Mouse (Mus musculus): ENCODE data around the gene Pxn. TPM values are rescaled to one million over a fixed set of nuclear protein-coding genes. Genes with fewer than 3 reads are reported as not detected.

Pxn gene
- 50.3 and 50.6 TPM in 2 replicates for polyA plus RNA-seq (2016; fragmentation: Nextera tagmentation; extraction: Ambion mirVana)

DNA sequence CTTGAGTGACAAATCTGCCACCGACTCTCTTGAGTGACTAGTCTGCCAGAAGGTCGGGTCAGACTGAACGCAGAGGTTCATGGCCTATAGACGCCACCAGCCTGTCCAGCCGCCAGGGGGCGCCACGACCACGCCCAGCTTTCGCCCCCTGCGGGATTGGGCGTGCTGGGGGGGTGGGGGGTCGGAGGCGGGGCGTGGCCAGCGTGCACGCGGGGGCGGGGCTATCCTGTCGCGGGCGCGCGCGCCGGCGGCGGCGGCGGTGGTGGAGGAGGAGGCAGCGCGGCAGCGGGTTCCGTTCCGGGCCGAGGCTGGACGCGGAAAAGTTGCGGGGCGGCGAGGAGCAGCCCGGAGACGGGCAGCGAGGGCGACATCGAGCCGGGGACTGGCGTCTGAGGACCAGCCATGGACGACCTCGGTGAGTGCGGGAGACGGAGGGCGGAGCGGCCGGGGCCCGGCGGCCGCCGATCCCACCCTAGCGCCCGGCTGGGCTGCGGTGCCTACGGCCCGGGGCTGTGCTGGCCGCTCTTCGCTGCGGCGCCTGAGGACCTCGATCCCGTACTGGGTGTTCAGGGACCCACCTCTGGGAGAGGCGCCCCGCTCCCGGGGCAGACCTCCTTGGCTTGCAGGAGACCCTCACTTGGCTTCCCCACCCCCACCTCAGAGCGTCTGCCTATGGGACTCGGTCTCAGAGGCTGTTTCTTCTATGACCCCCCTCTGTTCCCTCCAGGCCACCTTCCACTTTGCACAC lies at the start of gene Pxn:
Pxn (plus strand) TSS at position 223 of the 748 bp plus-strand sequence.
- H3K4me3 ChIP-seq: peak within 1 kb of the TSS; percentile 91
- H3K36me3 ChIP-seq (replicated peaks): 0 out of 2 replicates have a peak, but pooled peaks cover 3% of the 10 kb centered on the region
- peak; percentile 97 for DNase-seq (ENCODE audit: low spot score)
- H3K27me3 ChIP-seq (replicated peaks; ENCODE audit: low read depth, poor library complexity, severe bottlenecking): no peaks in the 10 kb centered on the region
- peak within 1 kb of the TSS; percentile 90 for H3K27ac ChIP-seq (replicated peaks)
- H3K9me3 ChIP-seq: no peaks in the 10 kb centered on the region
- peaks cover 47% of the 10 kb centered on the region for H3K4me1 ChIP-seq
- under 1% methylated on average over 73 of the region's 74 CpGs for WGBS

DNA sequence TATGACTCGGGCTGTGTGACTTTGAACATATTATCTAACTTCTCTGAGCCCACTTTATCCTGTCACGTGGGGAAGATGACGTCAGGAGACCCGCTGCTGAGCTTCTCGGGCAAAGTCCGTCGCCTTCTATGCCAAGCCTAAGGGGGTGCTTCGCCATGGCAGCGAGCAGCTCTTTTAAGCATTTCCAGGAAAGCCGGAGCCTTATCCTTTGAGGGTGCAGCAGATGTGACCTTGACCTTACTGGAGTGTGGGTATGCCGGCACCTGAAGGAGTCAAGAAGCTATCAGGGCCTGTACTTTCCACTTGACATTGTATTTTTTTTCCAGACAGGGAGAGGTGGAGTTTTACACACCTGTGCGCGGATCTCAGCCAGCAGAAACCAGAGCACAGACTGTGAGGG lies 47.6 kb upstream of the Pxn start:
- H3K27ac ChIP-seq (replicated peaks): no peak overlapping the region
- no peaks in the 10 kb centered on the region for H3K9me3 ChIP-seq
- H3K4me3 ChIP-seq: no peak overlapping the region
- H3K36me3 ChIP-seq (replicated peaks): peaks cover 12% of the 10 kb centered on the region
- H3K4me1 ChIP-seq: peaks cover 10% of the 10 kb centered on the region; the same call in 1 of the 2 replicates
- WGBS: 73% methylated on average over 13 of the region's 13 CpGs
- peaks cover 6% of the 10 kb centered on the region; the same call in 1 of the 2 replicates for H3K27me3 ChIP-seq (replicated peaks; ENCODE audit: low read depth, poor library complexity, severe bottlenecking)
- DNase-seq (ENCODE audit: low spot score): no peak

DNA sequence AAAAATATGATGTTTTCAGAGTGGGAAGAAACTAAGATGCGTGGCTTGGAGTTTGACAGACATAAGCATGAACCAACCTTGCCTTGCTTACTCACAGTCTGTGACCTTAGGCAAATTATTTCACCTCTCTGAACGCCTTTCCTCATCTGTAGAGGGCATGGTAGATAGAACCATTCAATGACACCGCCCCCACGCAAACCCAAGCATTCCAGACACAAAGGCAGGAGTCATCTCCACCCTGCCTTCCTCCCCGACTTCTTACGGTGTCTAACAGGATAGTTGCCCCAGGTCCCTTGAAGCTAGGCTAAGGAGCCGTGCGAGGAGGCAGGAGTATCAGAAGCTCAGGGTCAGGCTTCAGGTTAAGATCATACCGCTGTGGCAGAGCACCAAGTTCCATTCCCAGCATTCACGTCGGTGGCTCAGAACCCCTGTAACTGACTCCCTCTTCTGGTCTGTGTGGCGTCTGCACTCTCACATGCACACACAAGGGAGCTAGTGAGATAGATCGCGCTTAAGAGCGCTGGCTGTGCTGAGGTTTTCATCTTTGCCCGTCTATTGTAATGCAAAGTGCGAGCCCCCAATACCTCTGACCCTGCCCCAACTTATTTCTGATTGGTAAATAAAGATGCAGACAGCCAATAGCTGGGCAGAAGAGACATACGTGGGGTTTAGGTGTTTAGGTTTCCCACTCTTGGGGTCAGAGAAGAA lies 41.9 kb upstream of the Pxn start:
- no peaks in the 10 kb centered on the region for H3K4me1 ChIP-seq
- 77% methylated on average over 18 of the region's 18 CpGs for WGBS
- no peak overlapping the region for H3K4me3 ChIP-seq
- H3K27ac ChIP-seq (replicated peaks): no peak overlapping the region
- H3K27me3 ChIP-seq (replicated peaks; ENCODE audit: low read depth, poor library complexity, severe bottlenecking): peaks cover 6% of the 10 kb centered on the region; the same call in 1 of the 2 replicates
- no peak for DNase-seq (ENCODE audit: low spot score)
- no peaks in the 10 kb centered on the region for H3K36me3 ChIP-seq (replicated peaks)
- H3K9me3 ChIP-seq: no peaks in the 10 kb centered on the region

DNA sequence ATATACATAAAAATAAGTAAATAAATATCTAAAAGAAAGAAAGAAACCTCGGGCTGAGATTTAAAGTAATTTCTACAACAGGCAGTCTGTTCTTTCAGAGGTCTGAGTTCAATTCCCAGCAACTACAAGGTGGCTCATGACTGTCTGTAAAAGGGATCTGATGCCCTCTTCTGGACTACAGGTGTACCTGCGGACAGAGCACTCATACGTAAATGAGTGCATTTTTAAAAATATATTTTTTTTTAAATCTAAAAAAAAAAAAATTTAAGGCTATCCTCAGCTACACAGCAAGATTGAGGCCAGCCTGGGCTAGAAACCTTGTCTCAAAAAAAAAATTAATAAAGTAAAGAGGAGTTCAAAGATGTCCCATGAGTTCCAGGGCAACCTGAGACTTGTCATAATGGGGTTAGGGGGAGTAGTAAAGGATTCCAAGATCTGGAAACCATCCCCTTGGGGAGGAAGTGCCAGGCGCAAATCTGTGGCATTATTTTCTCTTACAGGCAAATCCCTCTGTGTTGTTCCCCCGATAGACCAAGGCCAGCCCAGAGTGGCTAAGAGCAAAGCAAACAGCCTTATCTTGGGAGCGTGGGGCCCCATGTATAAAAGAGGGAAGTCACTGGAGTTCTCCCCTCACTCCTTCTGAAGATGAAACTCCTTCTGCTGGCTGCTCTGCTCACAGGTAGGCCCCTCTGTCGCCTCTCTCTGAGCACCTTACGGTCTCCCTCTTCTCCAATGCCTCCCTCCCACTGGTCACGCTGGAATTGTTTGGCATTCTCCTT lies 40.6 kb upstream of the Pxn start, which contains the start of gene Pla2g1b:
Pla2g1b (plus strand) TSS at position 621 of the 779 bp plus-strand sequence.
- no peak within 1 kb of the TSS for H3K4me3 ChIP-seq
- H3K9me3 ChIP-seq: no peaks in the 10 kb centered on the region
- H3K36me3 ChIP-seq (replicated peaks): no peaks in the 10 kb centered on the region
- no peak for DNase-seq (ENCODE audit: low spot score)
- H3K27ac ChIP-seq (replicated peaks): no peak within 1 kb of the TSS
- 0 out of 2 replicates have a peak, but pooled peaks cover 5% of the 10 kb centered on the region for H3K4me1 ChIP-seq
- no peaks in the 10 kb centered on the region for H3K27me3 ChIP-seq (replicated peaks; ENCODE audit: low read depth, poor library complexity, severe bottlenecking)
- 45% methylated on average over 9 of the region's 9 CpGs for WGBS

DNA sequence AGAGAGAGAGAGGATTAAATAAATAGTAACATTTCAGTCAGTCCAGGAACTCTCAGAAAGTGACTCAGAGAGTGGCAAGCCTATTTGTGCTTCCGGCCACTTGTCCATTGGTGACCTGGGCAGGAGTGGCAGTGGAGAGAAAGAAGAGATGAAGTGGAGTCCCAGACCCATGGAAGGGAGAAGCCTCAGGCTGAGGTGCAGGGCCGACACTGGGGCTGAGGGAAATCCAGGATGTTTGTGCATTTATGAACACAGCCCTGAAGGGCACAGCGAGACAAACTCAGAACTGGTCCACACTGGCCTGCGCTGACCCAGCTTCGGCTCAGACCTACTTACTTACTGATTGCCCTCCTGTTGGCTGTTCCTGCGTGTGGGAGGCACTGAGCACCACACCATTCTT lies 36.7 kb upstream of the Pxn start:
- 64% methylated on average over 6 of the region's 6 CpGs for WGBS
- no peak for DNase-seq (ENCODE audit: low spot score)
- no peak overlapping the region for H3K27ac ChIP-seq (replicated peaks)
- H3K4me1 ChIP-seq: 0 out of 2 replicates have a peak, but pooled peaks cover 8% of the 10 kb centered on the region
- no peaks in the 10 kb centered on the region for H3K9me3 ChIP-seq
- H3K4me3 ChIP-seq: no peak overlapping the region
- peaks cover 7% of the 10 kb centered on the region for H3K27me3 ChIP-seq (replicated peaks; ENCODE audit: low read depth, poor library complexity, severe bottlenecking)
- no peaks in the 10 kb centered on the region for H3K36me3 ChIP-seq (replicated peaks)

DNA sequence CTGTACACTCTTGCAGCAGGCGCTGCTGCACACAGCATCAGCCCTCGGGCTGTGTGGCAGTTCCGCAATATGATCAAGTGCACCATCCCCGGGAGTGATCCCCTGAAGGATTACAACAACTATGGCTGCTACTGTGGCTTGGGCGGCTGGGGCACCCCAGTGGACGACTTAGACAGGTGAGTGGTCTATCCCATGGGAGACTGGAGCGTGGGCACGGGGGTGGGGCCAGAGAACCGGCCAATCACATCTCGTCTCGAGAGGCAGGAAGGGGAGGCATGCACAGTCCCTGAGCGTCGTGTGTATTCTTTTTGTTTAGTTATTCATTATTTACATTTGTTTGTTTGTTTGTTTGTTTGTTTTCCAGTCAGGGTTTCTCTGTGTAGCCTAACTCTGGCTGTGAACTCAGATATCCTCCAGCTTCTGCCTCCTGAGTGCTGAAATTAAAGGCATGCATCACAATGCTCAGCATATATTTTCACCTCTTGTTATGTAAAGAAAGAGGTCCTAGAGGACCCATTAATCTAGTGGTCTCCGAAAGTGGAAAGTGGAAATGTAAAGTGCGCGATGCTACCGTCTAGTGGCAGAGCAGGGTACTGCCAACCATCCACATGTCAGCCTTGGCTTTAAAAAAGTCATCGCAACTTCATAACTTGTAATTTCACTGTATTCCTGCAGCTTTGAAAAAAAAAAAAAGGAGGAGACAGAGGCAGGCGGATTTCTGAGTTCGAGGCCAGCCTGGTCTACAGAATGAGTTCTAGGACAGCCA lies 35.5 kb upstream of the Pxn start:
- Histone ChIP-seq H3K4me1 (peaks cover 17% of the 10 kb centered on the region), H3K9me3 (no peaks in the 10 kb centered on the region), H3K4me3 (0 out of 2 replicates have a peak overlapping the region, but pooled peaks have one; percentile 1), H3K27ac (replicated peaks) (no peak overlapping the region), H3K27me3 (replicated peaks; ENCODE audit: low read depth, poor library complexity, severe bottlenecking) (peaks cover 10% of the 10 kb centered on the region), H3K36me3 (replicated peaks) (no peaks in the 10 kb centered on the region)
- peak; percentile 57 for DNase-seq (ENCODE audit: low spot score)
- WGBS: 41% methylated on average over 20 of the region's 20 CpGs

DNA sequence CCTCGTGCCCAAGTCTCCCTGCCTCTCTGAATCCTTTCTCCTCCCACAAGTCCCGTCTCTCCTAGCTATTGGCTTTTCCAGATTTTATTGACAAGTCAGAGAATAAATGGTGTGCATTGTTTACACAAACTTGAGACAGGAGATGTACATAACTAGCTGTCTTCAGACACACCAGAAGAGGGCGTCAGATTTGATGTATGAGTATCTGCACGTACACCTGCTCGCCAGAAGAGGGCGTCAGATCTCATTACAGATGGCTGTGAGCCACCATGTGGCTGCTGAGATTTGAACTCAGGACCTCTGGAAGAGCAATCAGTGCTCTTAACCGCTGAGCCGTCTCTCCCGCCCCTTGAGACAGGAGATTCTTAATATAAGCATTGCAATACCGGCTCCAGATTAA lies 33.3 kb upstream of the Pxn start:
- H3K36me3 ChIP-seq (replicated peaks): peaks cover 7% of the 10 kb centered on the region; the same call in 1 of the 2 replicates
- H3K27me3 ChIP-seq (replicated peaks; ENCODE audit: low read depth, poor library complexity, severe bottlenecking): peaks cover 10% of the 10 kb centered on the region
- H3K9me3 ChIP-seq: no peaks in the 10 kb centered on the region
- DNase-seq (ENCODE audit: low spot score): no peak
- no peak overlapping the region for H3K27ac ChIP-seq (replicated peaks)
- peaks cover 22% of the 10 kb centered on the region for H3K4me1 ChIP-seq
- 80% methylated on average over 10 of the region's 10 CpGs for WGBS
- H3K4me3 ChIP-seq: no peak overlapping the region

DNA sequence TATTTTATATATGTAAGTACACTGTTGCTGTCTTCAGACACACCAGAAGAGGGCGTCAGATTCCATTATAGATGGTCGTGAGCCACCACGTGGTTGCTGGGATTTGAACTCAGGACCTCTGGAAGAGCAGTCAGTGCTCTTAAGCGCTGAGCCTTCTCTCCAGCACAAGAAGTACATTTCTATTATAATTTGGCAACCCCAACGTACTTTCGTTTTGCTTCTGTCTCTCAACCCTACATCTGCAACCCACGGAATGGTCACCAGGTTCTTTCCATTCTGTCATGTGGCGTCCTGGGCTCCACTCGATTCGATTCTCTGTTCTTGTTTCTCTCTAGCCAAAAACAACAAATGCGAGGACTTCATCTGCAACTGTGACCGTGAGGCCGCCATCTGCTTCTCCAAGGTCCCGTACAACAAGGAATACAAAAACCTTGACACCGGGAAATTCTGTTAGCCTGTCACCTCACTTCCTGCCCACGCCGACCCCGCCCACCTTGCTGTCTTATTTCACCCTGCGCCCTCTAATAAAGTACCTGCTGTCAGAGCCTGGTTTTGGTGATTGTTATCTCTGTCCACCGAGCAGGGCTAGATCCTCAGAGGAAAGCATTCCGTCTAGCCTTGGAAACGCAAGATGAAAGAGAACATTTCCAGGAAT lies 32.2 kb upstream of the Pxn start:
- Histone ChIP-seq H3K36me3 (replicated peaks) (peaks cover 8% of the 10 kb centered on the region; the same call in 1 of the 2 replicates), H3K4me3 (no peak overlapping the region), H3K4me1 (peaks cover 22% of the 10 kb centered on the region), H3K27me3 (replicated peaks; ENCODE audit: low read depth, poor library complexity, severe bottlenecking) (peaks cover 11% of the 10 kb centered on the region), H3K9me3 (no peaks in the 10 kb centered on the region), H3K27ac (replicated peaks) (no peak overlapping the region)
- 73% methylated on average over 22 of the region's 22 CpGs for WGBS
- DNase-seq (ENCODE audit: low spot score): no peak

DNA sequence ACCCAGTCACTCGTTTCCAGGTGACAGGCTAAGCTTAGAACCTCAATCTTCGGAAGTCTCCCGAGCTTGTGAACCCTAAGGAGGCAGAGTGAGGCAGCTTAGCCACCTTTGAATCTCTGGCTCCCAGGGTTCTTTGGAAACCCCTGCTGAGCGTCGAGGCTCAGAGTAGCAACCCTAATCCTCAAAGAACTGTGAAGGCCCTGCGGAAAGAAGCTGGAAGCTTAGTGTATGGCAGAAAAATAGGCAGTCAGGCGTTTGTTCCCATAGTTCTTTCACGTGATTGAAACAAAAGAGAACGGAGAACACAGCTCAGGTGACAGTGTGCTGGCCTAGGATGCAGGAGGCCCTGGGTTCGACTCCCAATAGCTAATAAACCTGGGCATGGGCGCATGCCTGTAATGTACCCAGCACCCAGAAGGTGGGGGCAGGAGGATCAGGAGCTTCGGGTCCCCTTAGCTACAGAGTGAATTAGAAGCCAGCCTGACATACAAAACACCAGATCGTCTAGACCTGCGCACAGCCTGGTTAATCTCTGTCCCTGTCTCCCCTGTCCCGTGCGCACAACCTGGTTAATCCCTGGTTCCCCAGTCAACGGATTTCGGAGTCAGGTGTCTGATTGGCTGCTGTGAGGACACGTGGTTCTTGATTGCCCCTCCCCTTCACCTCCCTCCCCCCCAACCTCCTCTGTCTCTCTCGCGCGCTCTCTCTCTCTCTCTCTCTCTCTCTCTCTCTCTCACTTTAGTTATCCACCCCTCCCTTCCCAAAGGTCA lies 31.0 kb upstream of the Pxn start:
- 10% methylated on average over 22 of the region's 22 CpGs for WGBS
- peak overlapping the region; percentile 80 for H3K27ac ChIP-seq (replicated peaks)
- DNase-seq (ENCODE audit: low spot score): peak; percentile 79
- H3K4me1 ChIP-seq: peaks cover 27% of the 10 kb centered on the region
- peaks cover 12% of the 10 kb centered on the region; the same call in 1 of the 2 replicates for H3K36me3 ChIP-seq (replicated peaks)
- H3K4me3 ChIP-seq: peak overlapping the region; percentile 52
- H3K9me3 ChIP-seq: no peaks in the 10 kb centered on the region
- H3K27me3 ChIP-seq (replicated peaks; ENCODE audit: low read depth, poor library complexity, severe bottlenecking): peaks cover 23% of the 10 kb centered on the region

DNA sequence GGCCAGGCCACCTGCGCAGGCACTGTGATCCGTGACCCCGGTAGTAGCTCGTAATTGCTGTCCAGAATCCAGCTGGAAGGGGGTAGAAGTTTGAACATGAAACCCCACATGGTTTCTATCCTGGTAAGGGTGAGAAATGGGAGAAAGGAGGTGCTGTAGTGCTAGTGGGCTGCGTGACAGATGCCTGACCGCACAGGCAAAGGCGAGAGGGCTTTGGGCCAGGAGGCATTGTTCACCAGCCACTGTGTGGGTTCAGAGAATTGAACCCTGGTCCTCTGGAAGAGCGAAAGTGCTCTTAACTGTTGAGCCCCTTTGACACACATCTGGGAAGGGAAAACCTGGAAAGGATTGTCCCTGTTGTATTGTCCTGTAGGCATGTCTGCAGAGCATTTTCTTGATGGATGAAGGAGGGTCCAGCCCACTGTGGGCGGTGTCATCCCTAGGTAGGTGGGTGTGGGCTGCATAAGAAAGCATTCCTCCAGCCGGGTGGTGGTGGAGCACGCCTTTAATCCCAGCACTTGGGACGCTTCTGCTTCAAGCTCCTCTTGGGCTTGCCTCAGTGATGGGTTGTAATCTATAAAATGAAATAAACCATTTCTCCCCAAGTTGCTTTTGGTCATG lies 30.3 kb upstream of the Pxn start:
- 33% methylated on average over 12 of the region's 12 CpGs for WGBS
- Histone ChIP-seq H3K4me3 (peak overlapping the region; percentile 52), H3K36me3 (replicated peaks) (peaks cover 12% of the 10 kb centered on the region; the same call in 1 of the 2 replicates), H3K9me3 (no peaks in the 10 kb centered on the region), H3K4me1 (peaks cover 22% of the 10 kb centered on the region), H3K27me3 (replicated peaks; ENCODE audit: low read depth, poor library complexity, severe bottlenecking) (peaks cover 30% of the 10 kb centered on the region), H3K27ac (replicated peaks) (peak overlapping the region; percentile 80)
- no peak for DNase-seq (ENCODE audit: low spot score)

Data from embryonic facial prominence, embryonic 10.5 days (tissue).